Mouse (Mus musculus): ENCODE data around the gene 4930564D02Rik. TPM values are rescaled to one million over a fixed set of nuclear protein-coding genes. Genes with fewer than 3 reads are reported as not detected.

4930564D02Rik gene
- polyA plus RNA-seq (2017; shearing (Covaris generic)), result not detected

DNA sequence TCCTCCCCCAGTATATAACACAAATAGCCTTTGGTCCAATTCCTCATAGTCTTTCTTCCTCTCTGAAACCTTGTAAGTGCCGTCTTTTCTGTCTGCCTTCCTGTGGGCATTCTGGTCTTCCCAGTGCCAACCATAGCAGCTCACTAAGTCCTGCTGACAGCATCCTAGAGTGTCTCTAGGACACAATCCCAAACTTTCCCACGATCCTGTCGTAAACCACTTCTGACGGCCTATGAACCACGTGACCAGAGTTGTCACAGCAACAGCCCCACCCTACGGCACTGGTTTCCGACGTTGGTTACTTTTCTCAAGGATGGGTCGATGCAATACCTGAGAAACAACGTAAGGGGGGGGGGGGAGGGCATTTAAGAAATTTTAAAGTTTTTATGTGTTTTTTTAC, at the start of gene 4930564D02Rik:
Gene 4930564D02Rik, plus strand, starts transcription at position 301 of the 400 bp plus-strand sequence.

DNA sequence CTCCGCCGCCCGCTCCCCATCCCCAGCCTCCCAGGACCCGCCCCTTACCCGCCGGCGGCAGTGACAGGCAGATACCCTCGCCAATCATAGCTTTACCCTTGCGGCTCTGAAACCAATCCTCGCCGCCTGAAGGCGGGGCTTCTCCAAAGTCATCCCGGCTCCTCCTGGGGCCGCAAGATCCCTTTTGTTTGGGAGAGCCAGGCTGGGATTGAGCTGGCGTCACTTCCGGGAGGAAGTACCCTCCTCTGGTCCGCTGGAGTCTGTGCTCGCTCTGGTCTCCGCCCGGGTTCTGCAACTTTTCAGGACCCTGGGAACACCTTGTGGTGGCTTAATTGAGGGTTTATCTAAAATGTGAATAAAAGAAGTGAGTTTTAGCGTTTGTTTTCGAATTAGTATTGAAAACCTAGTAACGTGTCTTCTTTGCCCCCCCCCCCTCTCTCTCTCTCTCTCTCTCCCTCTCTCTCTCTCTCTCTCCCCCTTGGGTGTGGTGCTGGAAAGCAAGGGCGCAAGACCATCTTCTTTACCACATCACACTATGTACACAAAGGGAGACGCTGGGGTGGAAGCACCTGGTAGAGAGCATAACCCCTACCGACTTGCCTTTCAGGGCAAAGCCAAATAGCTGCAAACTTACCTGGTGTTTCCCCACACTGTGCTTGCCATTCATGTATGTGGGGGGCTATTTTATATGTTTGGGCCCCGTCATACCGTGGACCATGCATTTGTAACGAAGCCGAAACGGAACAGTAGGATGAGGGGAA, 13.5 kb upstream of the 4930564D02Rik start, which contains the start of gene Cttnbp2nl:
Gene Cttnbp2nl, minus strand, starts transcription at position 210 of the 761 bp plus-strand sequence.

Other genes starting within 250 kb of the 4930564D02Rik start
- gene Mov10, start 248.3 kb upstream of the 4930564D02Rik start, polyA plus RNA-seq (2017; shearing (Covaris generic)), result 10 to 100 TPM; 33.0 to 43.4 TPM
- 10 to 100 TPM; 45.8 to 57.4 TPM for gene St7l, start 202.8 kb upstream of the 4930564D02Rik start, polyA plus RNA-seq (2017; shearing (Covaris generic))
- 100 to 1,000 TPM; 426 to 482 TPM for gene Capza1, start 202.3 kb upstream of the 4930564D02Rik start, polyA plus RNA-seq (2017; shearing (Covaris generic))
- under 1 TPM; 0.17 to 0.82 TPM for gene Wnt2b, start 104.9 kb upstream of the 4930564D02Rik start, polyA plus RNA-seq (2017; shearing (Covaris generic))
- under 1 TPM; 0.07 to 0.40 TPM for gene Cttnbp2nl, start 13.7 kb upstream of the 4930564D02Rik start, polyA plus RNA-seq (2017; shearing (Covaris generic))

Data from inflammation-experienced regulatory T-cells (primary cell).